Mouse (Mus musculus) cerebellum, adult 2 months (tissue): ENCODE measurements around the gene Hapln1. TPM values are rescaled to one million over a fixed set of nuclear protein-coding genes. Genes with fewer than 3 reads are reported as not detected.

Experiments
- DNase-seq, 2 experiments: peaks; one replicate each; pipeline ENCODE4 v3.0.0; 2021
- H3K27ac ChIP-seq: fragments of 200-500 bp; 2 replicates; pipeline ENCODE4 v1.5.1; 2012; ENCODE audit warnings: low read length, control low read depth, inconsistent platforms; ENCODE audit not compliant: insufficient read depth
- H3K27me3 ChIP-seq: fragments of 200-500 bp; 2 replicates; pipeline ENCODE4 v1.6.1; 2012; ENCODE audit warnings: inconsistent platforms, mild to moderate bottlenecking, low read length, moderate library complexity; ENCODE audit not compliant: control insufficient read depth, insufficient read depth
- H3K4me1 ChIP-seq: fragments of 200-500 bp; 2 replicates; pipeline ENCODE4 v1.6.1; 2011; ENCODE audit warnings: low read length; ENCODE audit not compliant: control insufficient read depth, insufficient read depth
- H3K4me3 ChIP-seq: fragments of 200-500 bp; replicated peaks from 2 replicates; pipeline ENCODE3; 2011; ENCODE audit warnings: mild to moderate bottlenecking, low read depth, low read length, control low read depth; ENCODE audit not compliant: insufficient read depth
- CTCF ChIP-seq: fragments of 200-500 bp; IDR thresholded peaks from 2 replicates; pipeline ENCODE4 v1.5.1; 2011; ENCODE audit warnings: low read depth, mild to moderate bottlenecking, control low read depth, low read length, moderate library complexity, borderline replicate concordance; ENCODE audit not compliant: insufficient read depth
- POLR2A ChIP-seq: fragments of 200-500 bp; IDR thresholded peaks from 2 replicates; pipeline ENCODE4 v1.6.1; 2011; ENCODE audit warnings: low read length, control low read depth, borderline replicate concordance; ENCODE audit not compliant: insufficient read depth
- WGBS: fragments of 180-500 bp; shearing (Covaris S2); methylation state at CpG from one replicate; pipeline ENCODE4 v1.1.7; 2018; 5-methylcytosine and 5-hydroxymethylcytosine counted together
- polyA plus RNA-seq: library from polyadenylated mRNA; depleted of rRNA; stranded (reverse); fragments of >200 nt; gene quantifications from 2 replicates; pipeline ENCODE4 v1.2.3, GENCODE M21; 2012; rRNA removed

The Hapln1 gene
- polyA plus RNA-seq, 1 experiment, result 9.8 TPM

DNA sequence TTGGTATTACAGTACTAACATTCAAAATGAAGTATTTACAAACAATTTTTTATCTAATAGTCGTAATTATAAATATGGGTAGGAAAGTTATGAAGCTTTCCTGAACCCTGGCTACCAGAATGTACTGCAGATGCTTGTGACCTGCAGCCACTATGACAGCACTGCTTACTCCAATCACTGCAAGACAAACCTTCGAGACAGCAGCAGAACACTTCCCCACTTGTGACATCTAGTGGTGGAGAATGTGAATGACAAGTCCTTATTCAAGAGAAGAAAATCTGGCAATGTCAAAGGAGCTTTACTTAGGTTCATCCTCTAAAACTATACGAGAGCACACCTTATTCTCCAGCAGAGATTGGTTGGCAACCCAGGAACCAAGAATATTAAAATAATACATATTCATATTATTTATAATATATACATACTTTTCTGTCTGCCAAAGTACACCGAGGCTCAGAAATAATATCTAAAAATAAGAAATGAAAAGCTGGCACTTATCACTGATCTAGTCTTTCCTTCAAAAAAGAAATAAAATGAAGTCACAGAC is 94.6 kb downstream of the Hapln1 start:
- Histone ChIP-seq H3K4me1 (no peaks in the 10 kb centered on the region), H3K27ac (no peak overlapping the region), H3K4me3 (no peak overlapping the region), H3K27me3 (no peaks in the 10 kb centered on the region)
- WGBS, result 32% methylated on average over 4 of the region's 4 CpGs
- TF ChIP-seq POLR2A (no peak), CTCF (peak; percentile 47; the same call in 1 of the 2 replicates)
- DNase-seq, result peak in 1 of 2 experiments; percentile 27

DNA sequence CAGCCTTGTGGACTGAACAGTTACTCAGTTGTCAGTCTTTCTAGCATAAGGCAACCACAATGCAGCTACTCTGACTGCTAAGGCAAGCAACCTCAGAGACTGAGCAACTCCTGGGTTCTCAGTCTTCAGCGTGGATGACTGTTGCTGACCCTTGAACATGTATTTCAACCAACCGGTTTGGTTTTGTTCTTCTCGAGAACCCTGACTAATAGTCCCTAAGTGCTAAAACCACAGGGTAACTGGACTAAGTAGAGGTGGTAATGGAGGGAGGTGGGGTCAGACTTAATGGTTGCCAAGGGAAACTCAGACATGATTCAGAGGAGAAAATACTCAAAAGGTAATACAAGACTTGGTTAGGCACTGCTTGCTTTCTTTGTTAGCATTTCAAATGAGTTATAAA is 97.4 kb downstream of the Hapln1 start:
- DNase-seq, result no peak
- TF ChIP-seq POLR2A (no peak), CTCF (no peak)
- no peaks in the 10 kb centered on the region for H3K27me3 ChIP-seq
- 64% methylated on average over 3 of the region's 3 CpGs for WGBS
- no peak overlapping the region for H3K27ac ChIP-seq
- no peaks in the 10 kb centered on the region for H3K4me1 ChIP-seq
- H3K4me3 ChIP-seq, result no peak overlapping the region

DNA sequence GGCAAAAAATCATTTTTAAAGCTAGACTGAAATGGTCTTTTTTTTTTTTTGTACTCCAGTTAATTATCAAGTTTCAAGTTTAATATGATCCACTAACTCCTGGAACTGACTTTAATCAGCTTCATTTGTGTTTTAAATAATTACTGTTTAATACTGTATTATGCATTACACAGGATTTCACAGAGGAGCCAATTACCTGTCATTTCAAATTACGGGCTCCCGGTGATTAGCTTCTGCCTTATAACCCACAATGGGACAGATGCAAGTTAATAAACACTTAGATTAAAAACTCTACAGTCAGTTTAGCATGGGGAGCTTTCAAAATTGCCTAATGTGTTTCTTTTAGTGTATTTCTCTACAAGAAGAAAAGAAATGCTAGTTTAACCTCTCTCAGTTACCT is 106.0 kb downstream of the Hapln1 start:
- no peak overlapping the region for H3K4me3 ChIP-seq
- WGBS, result 66% methylated on average over 2 of the region's 2 CpGs
- DNase-seq, result no peak
- no peak overlapping the region for H3K27ac ChIP-seq
- H3K27me3 ChIP-seq, result no peaks in the 10 kb centered on the region
- TF ChIP-seq CTCF (no peak), POLR2A (no peak)
- no peaks in the 10 kb centered on the region for H3K4me1 ChIP-seq

DNA sequence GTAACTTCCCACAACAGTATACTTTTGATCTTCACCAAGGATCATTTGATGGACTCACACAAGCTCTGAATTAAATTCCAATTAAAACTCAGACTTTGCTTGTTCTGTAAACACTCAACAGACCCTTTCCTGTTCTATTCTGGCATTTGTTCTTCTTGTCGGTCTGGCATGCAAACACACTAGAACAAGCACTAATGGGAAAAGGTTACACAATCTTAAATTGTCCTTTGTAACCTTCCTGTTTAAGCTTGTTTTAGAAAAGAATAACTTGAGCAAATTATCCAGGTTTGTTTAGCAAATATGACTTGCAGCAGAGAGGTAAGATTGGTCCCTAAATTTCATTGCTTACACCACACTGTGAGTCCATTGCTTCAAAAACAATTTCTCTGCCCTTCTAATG is 113.2 kb downstream of the Hapln1 start:
- 82% methylated on average over 1 of the region's 1 CpGs for WGBS
- TF ChIP-seq POLR2A (no peak), CTCF (no peak)
- no peak overlapping the region for H3K27ac ChIP-seq
- no peak for DNase-seq
- no peaks in the 10 kb centered on the region for H3K4me1 ChIP-seq
- no peak overlapping the region for H3K4me3 ChIP-seq
- H3K27me3 ChIP-seq, result no peaks in the 10 kb centered on the region

DNA sequence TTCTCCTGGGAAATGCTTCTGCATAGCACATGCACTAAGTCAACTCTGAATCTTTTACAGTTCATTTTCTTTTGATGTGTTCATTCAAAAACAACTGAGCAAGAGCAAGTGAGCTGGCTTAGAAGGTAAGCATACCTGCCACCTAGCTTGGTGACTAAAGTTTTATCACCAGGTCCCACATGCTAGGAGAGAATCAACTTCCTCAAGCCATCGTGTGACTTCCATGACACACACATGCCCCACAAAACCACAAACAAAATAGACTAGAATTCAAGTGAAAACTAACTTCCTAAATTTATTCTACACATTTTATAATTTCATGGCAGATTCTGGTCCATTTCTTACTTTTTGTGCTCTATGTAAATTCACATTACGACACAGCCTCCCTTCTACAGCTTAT is 113.7 kb downstream of the Hapln1 start:
- Histone ChIP-seq H3K4me3 (no peak overlapping the region), H3K4me1 (no peaks in the 10 kb centered on the region), H3K27ac (no peak overlapping the region), H3K27me3 (no peaks in the 10 kb centered on the region)
- TF ChIP-seq POLR2A (no peak), CTCF (no peak)
- WGBS, result 90% methylated on average over 2 of the region's 2 CpGs
- no peak for DNase-seq

DNA sequence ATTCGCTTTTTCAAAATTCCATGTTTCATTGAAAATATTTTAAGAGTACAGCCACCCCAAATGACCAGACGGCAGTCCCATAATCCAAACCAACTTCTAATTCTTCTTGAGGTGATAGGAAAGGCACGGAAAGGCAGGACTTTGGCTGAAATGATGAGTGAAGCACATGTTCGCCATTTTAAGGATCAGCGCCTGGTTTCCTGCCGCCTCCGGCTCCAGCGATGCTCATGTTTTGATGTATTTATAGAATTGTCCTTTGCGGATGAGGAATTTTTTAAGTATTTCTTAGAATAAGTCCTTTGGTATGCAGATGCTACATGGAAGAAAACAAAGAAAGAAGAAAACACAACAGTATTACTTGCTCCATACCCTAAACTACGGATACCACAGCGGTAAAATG is 117.5 kb downstream of the Hapln1 start:
- Histone ChIP-seq H3K4me1 (no peaks in the 10 kb centered on the region), H3K27me3 (no peaks in the 10 kb centered on the region), H3K27ac (no peak overlapping the region), H3K4me3 (no peak overlapping the region)
- no peak for DNase-seq
- TF ChIP-seq CTCF (no peak), POLR2A (no peak)
- WGBS, result 96% methylated on average over 11 of the region's 11 CpGs

Other genes with a start within 250 kb of the Hapln1 start
- gene Vcan, start 202.7 kb downstream of the Hapln1 start, polyA plus RNA-seq, result 6.9 and 9.5 TPM in 2 replicates